Mouse (Mus musculus) kidney, adult 2 months (tissue): ENCODE measurements around the gene Gm28043. TPM values are rescaled to one million over a fixed set of nuclear protein-coding genes. Genes with fewer than 3 reads are reported as not detected.

Source experiments
- DNase-seq: peaks from one replicate; pipeline ENCODE4 v3.0.0; 2021
- H3K27ac ChIP-seq: fragments of 200-500 bp; 2 replicates; pipeline ENCODE4 v1.5.1; 2012; ENCODE audit warnings: low read depth, low read length, control low read depth, inconsistent platforms; ENCODE audit not compliant: insufficient read depth
- H3K27me3 ChIP-seq: fragments of 200-500 bp; replicated peaks from 2 replicates; pipeline ENCODE4 v1.6.1; 2012; ENCODE audit warnings: mild to moderate bottlenecking, moderate library complexity, low read length, inconsistent platforms; ENCODE audit not compliant: control insufficient read depth, insufficient read depth
- H3K36me3 ChIP-seq: fragments of 200-500 bp; 2 replicates; pipeline ENCODE4 v1.6.1; 2012; ENCODE audit warnings: mild to moderate bottlenecking, moderate library complexity, low read length, inconsistent platforms; ENCODE audit not compliant: control insufficient read depth, insufficient read depth
- H3K4me1 ChIP-seq: fragments of 200-500 bp; 2 replicates; pipeline ENCODE4 v1.6.1; 2011; ENCODE audit warnings: low read length; ENCODE audit not compliant: control insufficient read depth, insufficient read depth
- H3K4me3 ChIP-seq: fragments of 200-500 bp; 2 replicates; pipeline ENCODE4 v1.5.1; 2011; ENCODE audit warnings: mild to moderate bottlenecking, low read depth, low read length, control low read depth; ENCODE audit not compliant: insufficient read depth
- CTCF ChIP-seq: fragments of 200-500 bp; conservative IDR thresholded peaks from 2 replicates; pipeline ENCODE4 v1.5.1; 2011; ENCODE audit warnings: low read depth, mild to moderate bottlenecking, control low read depth, low read length, moderate library complexity, mixed read lengths; ENCODE audit not compliant: insufficient read depth, insufficient read length
- POLR2A ChIP-seq: fragments of 200-500 bp; IDR thresholded peaks from one replicate; pipeline ENCODE4 v1.6.1; 2011; ENCODE audit warnings: low read depth, low read length, control low read depth
- WGBS: fragments of 180-500 bp; shearing (Covaris S2); methylation state at CpG from one replicate; pipeline ENCODE4 v1.1.7; 2018; 5-methylcytosine and 5-hydroxymethylcytosine counted together
- polyA plus RNA-seq: library from polyadenylated mRNA; depleted of rRNA; stranded (reverse); fragments of >200 nt; gene quantifications from 2 replicates; pipeline ENCODE4 v1.2.3, GENCODE M21; 2012

Gm28043 gene
- polyA plus RNA-seq, 1 experiment, result 0.63 TPM

- TF ChIP-seq CTCF, result no peak
- no peak for TF ChIP-seq POLR2A
- Histone ChIP-seq H3K4me1 (no peaks in the 10 kb centered on the region), H3K36me3 (no peaks in the 10 kb centered on the region; the same call in none of the 2 replicates), H3K27me3 (no peaks in the 10 kb centered on the region), H3K27ac (no peak overlapping the region), H3K4me3 (no peak overlapping the region)
- no peak for DNase-seq
- WGBS, result 84% methylated on average over 6 of the region's 6 CpGs
Measured at GRCm38 (mm10) chr17:29698421-29698820, 83.7 kb downstream of the Gm28043 start.

GRCm38 (mm10) chr17:29700573-29700972, 85.9 kb downstream of the Gm28043 start:
- DNase-seq, result no peak
- H3K27me3 ChIP-seq, result no peaks in the 10 kb centered on the region
- WGBS, result 93% methylated on average over 7 of the region's 7 CpGs
- H3K4me1 ChIP-seq, result no peaks in the 10 kb centered on the region
- TF ChIP-seq CTCF, result no peak
- TF ChIP-seq POLR2A, result no peak
- no peaks in the 10 kb centered on the region; the same call in 1 of the 2 replicates for H3K36me3 ChIP-seq
- H3K4me3 ChIP-seq, result no peak overlapping the region
- no peak overlapping the region for H3K27ac ChIP-seq

- DNase-seq, result no peak
- H3K4me3 ChIP-seq, result no peak overlapping the region
- 83% methylated on average over 4 of the region's 4 CpGs for WGBS
- H3K27me3 ChIP-seq, result no peaks in the 10 kb centered on the region
- no peaks in the 10 kb centered on the region for H3K4me1 ChIP-seq
- H3K36me3 ChIP-seq, result no peaks in the 10 kb centered on the region; the same call in 1 of the 2 replicates
- H3K27ac ChIP-seq, result no peak overlapping the region
- no peak for TF ChIP-seq POLR2A
- no peak for TF ChIP-seq CTCF
Measured at GRCm38 (mm10) chr17:29702938-29703710, 88.4 kb downstream of the Gm28043 start.

GRCm38 (mm10) chr17:29704781-29705180, 90.1 kb downstream of the Gm28043 start:
- DNase-seq, result peak; percentile 42
- Histone ChIP-seq H3K36me3 (no peaks in the 10 kb centered on the region), H3K4me3 (no peak overlapping the region), H3K27ac (no peak overlapping the region), H3K4me1 (no peaks in the 10 kb centered on the region), H3K27me3 (no peaks in the 10 kb centered on the region)
- TF ChIP-seq POLR2A (no peak), CTCF (peak; percentile 76)
- 38% methylated on average over 3 of the region's 3 CpGs for WGBS

- H3K27ac ChIP-seq, result no peak overlapping the region
- no peak for TF ChIP-seq CTCF
- no peak for TF ChIP-seq POLR2A
Measured at GRCm38 (mm10) chr17:29705881-29706280, 91.2 kb downstream of the Gm28043 start.

GRCm38 (mm10) chr17:29706981-29707545, 92.4 kb downstream of the Gm28043 start:
- H3K27ac ChIP-seq, result no peak overlapping the region
- DNase-seq, result peak; percentile 58
- WGBS, result 41% methylated on average over 5 of the region's 5 CpGs
- no peaks in the 10 kb centered on the region for H3K27me3 ChIP-seq
- H3K36me3 ChIP-seq, result no peaks in the 10 kb centered on the region
- H3K4me3 ChIP-seq, result no peak overlapping the region
- H3K4me1 ChIP-seq, result no peaks in the 10 kb centered on the region
- TF ChIP-seq CTCF, result no peak
- TF ChIP-seq POLR2A, result no peak

More at GRCm38 (mm10) chr17:29705881-29706280, 91.2 kb downstream of the Gm28043 start:
- no peaks in the 10 kb centered on the region for H3K36me3 ChIP-seq
- H3K4me1 ChIP-seq, result no peaks in the 10 kb centered on the region
- DNase-seq, result peak; percentile 21
- 71% methylated on average over 5 of the region's 5 CpGs for WGBS
- no peaks in the 10 kb centered on the region for H3K27me3 ChIP-seq
- no peak overlapping the region for H3K4me3 ChIP-seq

- Histone ChIP-seq H3K27ac (no peak overlapping the region), H3K36me3 (no peaks in the 10 kb centered on the region), H3K4me1 (no peaks in the 10 kb centered on the region), H3K4me3 (no peak overlapping the region), H3K27me3 (no peaks in the 10 kb centered on the region)
- DNase-seq, result no peak
- TF ChIP-seq POLR2A (no peak), CTCF (no peak)
- WGBS, result 90% methylated on average over 5 of the region's 5 CpGs
Measured at GRCm38 (mm10) chr17:29708783-29709182, 94.1 kb downstream of the Gm28043 start.
